Comparison of ENCODE assay signal across 8 mouse cellular contexts in the genomic region with DNA sequence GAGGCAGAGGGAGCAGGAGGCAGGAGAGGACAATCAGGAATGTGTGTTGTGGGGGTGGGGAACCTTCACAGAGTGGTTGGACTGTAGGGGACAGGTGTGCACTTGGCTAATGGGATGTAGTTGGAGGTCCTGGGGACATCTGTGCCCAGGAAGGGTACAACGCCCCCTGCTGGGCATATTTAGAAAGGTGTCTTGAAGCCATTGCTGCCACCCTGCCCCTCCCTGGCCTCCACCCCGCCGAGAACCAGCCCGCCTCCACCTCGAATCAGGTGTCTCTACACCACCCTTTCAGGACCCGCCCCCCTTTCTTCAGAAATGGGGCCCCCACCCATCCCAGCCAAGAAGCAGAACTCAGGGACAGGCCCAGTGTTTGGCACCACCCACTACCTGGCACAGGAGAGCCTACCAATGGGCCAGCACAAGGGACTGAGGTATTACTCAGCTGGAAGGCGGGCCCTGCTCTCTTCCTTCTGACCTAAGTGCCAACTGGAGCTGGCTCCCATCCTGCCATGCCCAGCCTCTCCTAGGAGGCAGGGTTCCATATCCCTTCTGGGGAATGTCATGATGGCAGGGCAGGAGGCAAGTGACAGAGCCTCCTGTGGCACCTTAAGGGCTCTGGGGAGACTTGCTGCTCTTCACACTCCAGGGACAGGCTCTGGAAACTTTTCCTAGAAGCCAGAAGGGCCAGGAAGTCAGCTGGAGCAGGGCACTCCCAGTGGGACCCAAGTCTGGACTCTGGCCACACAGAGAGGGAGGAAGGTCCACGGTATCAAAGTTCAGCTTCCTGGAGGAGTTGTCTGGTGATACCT.
DNase-seq lines count a peak whose midpoint lies in the region; TF ChIP-seq lines count a peak whose summit lies in the region.

No protein-coding gene starts in this region.

- H3K4me3 ChIP-seq in heart, embryonic 10.5 days, result peak overlapping the region; percentile 84
- H3K4me3 ChIP-seq in myocyte, result no peak overlapping the region

- peaks cover 9% of the 10 kb centered on the region; the same call in 1 of the 2 replicates for H3K36me3 ChIP-seq in heart, embryonic 10.5 days
- no peaks in the 10 kb centered on the region for H3K36me3 ChIP-seq in myocyte (ENCODE audit: control insufficient read depth, insufficient read depth)

- peak overlapping the region; percentile 91 for H3K27ac ChIP-seq in heart, embryonic 10.5 days

- DNase-seq in heart, adult 11 months, result peak; percentile 97
- no peak for DNase-seq in heart, postnatal 25 days (ENCODE audit: low spot score)
- DNase-seq in adrenal gland, postnatal 10 days, result peak; percentile 81
- DNase-seq in heart, embryonic 10.5 days (ENCODE audit: low spot score), result no peak
- DNase-seq in kidney, postnatal 10 days, result peak; percentile 84
- DNase-seq in thymus, postnatal 14 days, result peak; percentile 57
- no peak for DNase-seq in right cerebral cortex, adult 18-20 months

- intact Hi-C loops in heart, postnatal 25 days (cut with DNase I), result loop anchor here (5.0 kb wide), 3 partner anchors 49 to 169 kb away; no protein-coding TSS in a partner anchor

- peaks cover 83% of the 10 kb centered on the region for H3K4me1 ChIP-seq in heart, embryonic 10.5 days

- H3K9me3 ChIP-seq in heart, embryonic 10.5 days, result no peaks in the 10 kb centered on the region

- no peak overlapping the region for H3ac ChIP-seq in myocyte (ENCODE audit: control insufficient read depth, insufficient read length)

- peaks cover 42% of the 10 kb centered on the region for H3K27me3 ChIP-seq in heart, embryonic 10.5 days (ENCODE audit: insufficient read depth, poor library complexity, severe bottlenecking)
- peaks cover 15% of the 10 kb centered on the region for H3K27me3 ChIP-seq in myocyte (ENCODE audit: control insufficient read depth, insufficient read depth, insufficient read length)

- no peak for TF ChIP-seq POLR2A in myocyte (IDR thresholded peaks at IDR 0.05; ENCODE audit: insufficient read length, low read depth)

- H3K4me2 ChIP-seq in myocyte (ENCODE audit: low read depth), result peak overlapping the region; percentile 77

- WGBS in heart, embryonic 10.5 days, result 23% methylated on average over 8 of the region's 8 CpGs

- no peaks in the 10 kb centered on the region for H3K79me2 ChIP-seq in myocyte (ENCODE audit: control insufficient read depth, insufficient read depth)

TF ChIP-seq in myocyte, 11 proteins besides CTCF, POLR2A, EP300 and RAD21:
- TF ChIP-seq MYOG (IDR thresholded peaks at IDR 0.05; ENCODE audit: control insufficient read depth in 1 of 3, insufficient read depth in 1 of 3, insufficient read length in 2 of 3, low read depth in 2 of 3) (peak in 2 of 3 experiments; percentile 42 to 73), MYOD1 (IDR thresholded peaks at IDR 0.05; ENCODE audit: control insufficient read depth in 1 of 3, insufficient read length in 2 of 3, low read depth in 2 of 3) (peak in 2 of 3 experiments; percentile 56 to 79), USF1 (IDR thresholded peaks at IDR 0.05; ENCODE audit: low read depth) (no peak)
TF ChIP-seq in myocyte: peak in this region for 2.

Comparison
In these comparisons a context has a peak if more than half of its experiments do, and no peak if none do; other contexts are left out.
1. DNase-seq: peak in heart, adult 11 months (single experiment), adrenal gland, postnatal 10 days (single experiment), kidney, postnatal 10 days (single experiment) and thymus, postnatal 14 days (single experiment); none in heart, postnatal 25 days (single experiment), heart, embryonic 10.5 days (single experiment) and right cerebral cortex, adult 18-20 months (single experiment).